Mouse (Mus musculus) E14TG2a.4 (cell line): ENCODE measurements at regions not wholly inside any gene's neighbourhood (a gene's known extent, or its start where the extent isn't known, plus 50 kb on each side); places are given as distances from the start of the nearest gene placed in this dataset.

Experiments used
- CTCF ChIP-seq: conservative IDR thresholded peaks from 2 replicates; pipeline ENCODE4 v1.5.1; 2014; ENCODE audit warnings: low read length
- NANOG ChIP-seq: IDR thresholded peaks from 2 replicates; pipeline ENCODE4 v1.6.1; 2014; ENCODE audit warnings: borderline replicate concordance, low read length, mixed read lengths
- POU5F1 ChIP-seq: IDR thresholded peaks from 2 replicates; pipeline ENCODE4 v1.6.1; 2014; ENCODE audit warnings: low read length, borderline replicate concordance

DNA sequence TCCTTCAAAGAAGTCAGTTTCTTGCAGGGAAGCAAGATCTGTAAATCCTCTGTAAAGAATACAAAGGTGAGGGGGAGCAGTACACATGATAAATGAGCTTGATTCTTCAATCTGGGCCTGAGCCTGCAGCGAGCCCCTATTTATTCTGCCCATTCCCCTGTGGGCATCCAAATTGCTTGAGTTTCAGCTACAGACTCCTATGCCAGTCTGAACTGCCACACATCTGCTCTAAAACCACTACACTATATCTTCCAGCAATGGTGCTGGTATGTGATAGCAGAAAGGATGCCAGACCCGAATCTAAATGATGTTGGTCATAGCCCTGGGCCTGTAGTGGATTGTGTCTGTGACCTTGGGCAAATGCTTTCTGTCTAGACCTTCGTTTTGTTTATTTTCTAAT, 140.9 kb upstream of the Chrm2 start:
- TF ChIP-seq CTCF (no peak), NANOG (no peak), POU5F1 (no peak)
